Mouse (Mus musculus) 3134 (cell line): ENCODE results near the gene Has3.
"Not testable (repeated sequence)": the region's sequence is repeated elsewhere in the genome, so short reads cannot be mapped to it uniquely, and the experiment has no call there.

Source experiments
- DNase-seq: peaks from one replicate; pipeline ENCODE4 v3.0.0-alpha.2; 2011; ENCODE audit warnings: low spot score; ENCODE audit not compliant: insufficient read length; ENCODE audit errors: extremely low read depth

The Has3 gene

DNA sequence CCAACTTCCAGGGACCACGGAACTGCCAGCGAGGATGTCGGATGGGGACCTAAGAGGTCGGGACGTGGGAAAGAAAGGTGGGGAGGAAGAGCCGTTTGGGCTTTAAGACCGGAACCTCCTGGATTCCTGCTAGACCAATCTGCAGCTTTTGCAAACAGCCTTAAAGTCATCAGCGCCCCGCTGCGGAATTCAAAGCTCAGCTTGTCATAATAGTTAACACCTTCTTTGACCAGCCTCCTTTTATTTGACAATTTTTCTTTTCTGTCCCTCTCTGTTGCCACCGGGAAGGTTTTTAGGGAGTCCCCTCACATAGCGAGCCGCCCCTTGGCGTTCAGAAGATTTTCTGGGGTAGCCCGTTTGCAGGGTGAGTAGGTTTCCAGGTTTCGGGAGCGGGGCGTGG, at the start of gene Has3:
Gene Has3, plus strand, starts transcription at position 192 of the 400 bp plus-strand sequence.
- DNase-seq, result no peak

DNA sequence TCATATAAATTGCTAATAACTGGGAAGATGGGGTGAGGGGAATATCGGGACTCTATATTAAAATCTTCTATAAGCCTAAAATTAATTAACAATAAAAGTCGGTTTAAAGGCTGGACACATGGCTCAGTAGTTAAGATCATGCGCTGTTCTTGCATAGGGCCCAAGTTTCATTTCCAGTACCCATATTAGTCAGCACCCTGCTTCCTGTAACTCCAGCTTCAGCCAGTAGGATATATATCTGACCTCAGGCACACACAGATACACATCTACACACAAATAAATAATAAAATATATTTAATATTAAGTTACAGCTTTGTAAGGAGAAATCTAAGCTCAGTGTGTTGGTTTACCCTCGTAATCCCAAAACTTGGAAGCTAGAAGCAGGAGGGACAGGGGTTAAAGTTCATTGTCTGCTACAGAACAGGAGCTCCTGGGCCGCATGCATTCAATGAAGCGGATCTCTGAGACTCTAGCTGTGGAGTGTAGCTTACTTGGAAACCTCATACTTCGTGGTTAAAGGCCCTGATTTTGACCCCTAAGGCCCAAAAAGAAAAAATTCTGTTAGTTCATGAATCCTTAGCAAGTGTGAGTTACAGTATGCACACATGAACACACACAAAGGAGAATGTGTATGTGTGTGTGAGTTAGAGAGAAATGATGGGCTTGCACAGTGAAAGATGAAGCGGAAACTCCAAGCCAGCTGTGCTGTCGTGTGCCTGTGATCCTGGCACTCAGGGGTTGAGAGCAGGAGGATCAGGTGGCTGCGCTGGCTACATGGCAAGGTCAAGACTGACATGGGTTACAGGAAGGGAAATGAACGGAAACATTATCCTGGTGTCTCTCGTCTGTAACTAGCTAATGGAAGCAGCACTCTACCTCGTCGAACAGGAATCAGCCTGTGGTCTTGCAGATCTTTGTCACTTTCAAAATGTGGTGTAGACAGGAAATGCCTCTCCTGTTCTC, 49.2 kb upstream of the Has3 start:
- no peak for DNase-seq

DNA sequence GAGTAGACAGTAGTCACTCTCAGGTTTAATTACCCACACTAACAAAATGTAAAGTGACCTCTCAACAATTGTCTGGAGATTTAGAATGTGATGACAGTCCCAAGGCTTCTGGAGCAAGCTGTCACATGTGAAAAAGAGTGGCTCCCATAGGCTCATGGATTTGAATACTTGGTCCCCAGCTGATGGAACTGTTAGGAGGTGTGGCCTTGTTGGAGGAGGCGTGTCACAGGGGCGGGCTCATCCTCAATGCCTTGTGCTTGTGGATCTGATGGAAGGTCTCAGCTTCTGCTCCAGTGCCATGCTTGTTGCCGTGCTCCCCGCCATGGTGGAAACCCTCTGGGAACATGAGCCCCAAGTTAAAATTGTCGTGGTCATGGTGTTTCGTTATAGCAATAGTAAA, 41.1 kb upstream of the Has3 start:
- no peak for DNase-seq

DNA sequence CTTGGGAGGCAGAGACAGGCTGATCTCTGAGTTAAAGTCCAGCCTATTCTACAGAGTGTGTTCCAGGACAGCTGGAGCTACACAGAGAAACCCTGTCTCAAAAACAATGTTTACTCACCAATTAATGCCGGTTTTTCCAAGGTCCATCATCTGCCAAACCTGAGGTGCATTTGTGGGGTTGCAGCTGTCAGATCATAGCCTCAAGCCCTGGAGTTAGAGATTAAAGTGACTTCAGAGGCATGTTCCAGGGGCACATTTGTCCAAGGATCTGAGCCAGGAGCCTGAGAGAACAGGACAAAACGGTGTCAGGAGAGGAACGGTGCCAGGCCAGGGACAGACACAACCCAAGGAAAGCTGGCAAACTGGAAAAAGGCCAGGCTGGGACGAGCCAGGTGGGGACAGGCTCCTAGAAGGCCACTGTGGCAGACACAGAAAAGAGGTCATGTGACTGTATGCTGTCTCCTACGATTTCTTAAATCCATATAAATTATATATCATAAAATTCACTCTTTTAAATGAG, 40.5 kb upstream of the Has3 start:
- DNase-seq, result no peak

GRCm38 (mm10) chr8:106834899-106835298, 35.1 kb upstream of the Has3 start:
- DNase-seq, result no peak

- no peak for DNase-seq
Observed at GRCm38 (mm10) chr8:106836525-106836924, 33.5 kb upstream of the Has3 start.

- no peak for DNase-seq
Observed at GRCm38 (mm10) chr8:106838803-106839202, 31.2 kb upstream of the Has3 start.

- DNase-seq, result no peak
Observed at GRCm38 (mm10) chr8:106839209-106840001, 30.6 kb upstream of the Has3 start.

DNA sequence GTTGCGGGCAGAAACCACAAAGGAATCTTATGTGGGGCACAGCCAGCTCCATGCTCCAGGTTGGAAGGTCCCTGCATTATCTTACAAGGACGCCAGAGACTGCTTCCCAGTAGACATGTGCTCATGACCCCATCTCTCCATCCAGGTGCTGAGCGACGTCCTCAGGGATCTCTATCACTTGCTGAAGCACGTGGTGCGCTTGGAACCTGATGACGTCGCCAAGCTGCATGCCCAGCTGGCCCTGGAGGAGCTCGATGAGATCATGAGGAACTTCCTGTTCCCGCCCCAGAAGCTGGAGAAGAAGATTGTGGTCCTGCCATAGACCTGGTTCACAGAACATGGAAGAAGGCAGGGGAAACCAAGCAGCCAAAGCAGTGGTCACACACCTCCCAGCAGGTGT, 20.0 kb upstream of the Has3 start:
- DNase-seq, result no peak

GRCm38 (mm10) chr8:106854534-106855241, 15.4 kb upstream of the Has3 start:
- DNase-seq, result no peak

GRCm38 (mm10) chr8:106855242-106855562, 14.8 kb upstream of the Has3 start:
- DNase-seq, result no peak

- no peak for DNase-seq
Observed at GRCm38 (mm10) chr8:106862845-106863244, 7.2 kb upstream of the Has3 start.

DNA sequence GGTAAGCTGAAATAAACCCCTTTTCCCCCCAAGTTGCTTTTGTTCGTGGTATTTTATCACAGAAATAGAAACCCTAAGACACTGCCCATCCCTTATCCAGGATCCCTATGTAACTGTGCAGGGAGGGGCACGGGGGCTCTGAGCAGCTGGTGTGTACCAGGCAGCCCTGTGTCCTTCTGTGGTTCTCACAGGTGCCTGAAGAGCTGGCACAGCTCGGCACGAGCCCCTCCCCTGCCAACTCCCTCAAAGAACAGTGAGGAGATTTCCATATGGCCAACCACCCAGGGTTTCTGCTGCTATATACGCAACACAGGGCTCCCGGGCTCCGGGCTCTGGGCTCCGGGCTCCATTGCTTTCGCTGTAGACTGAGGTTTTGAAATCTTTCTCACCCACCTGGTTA, 4.7 kb upstream of the Has3 start:
- no peak for DNase-seq

DNA sequence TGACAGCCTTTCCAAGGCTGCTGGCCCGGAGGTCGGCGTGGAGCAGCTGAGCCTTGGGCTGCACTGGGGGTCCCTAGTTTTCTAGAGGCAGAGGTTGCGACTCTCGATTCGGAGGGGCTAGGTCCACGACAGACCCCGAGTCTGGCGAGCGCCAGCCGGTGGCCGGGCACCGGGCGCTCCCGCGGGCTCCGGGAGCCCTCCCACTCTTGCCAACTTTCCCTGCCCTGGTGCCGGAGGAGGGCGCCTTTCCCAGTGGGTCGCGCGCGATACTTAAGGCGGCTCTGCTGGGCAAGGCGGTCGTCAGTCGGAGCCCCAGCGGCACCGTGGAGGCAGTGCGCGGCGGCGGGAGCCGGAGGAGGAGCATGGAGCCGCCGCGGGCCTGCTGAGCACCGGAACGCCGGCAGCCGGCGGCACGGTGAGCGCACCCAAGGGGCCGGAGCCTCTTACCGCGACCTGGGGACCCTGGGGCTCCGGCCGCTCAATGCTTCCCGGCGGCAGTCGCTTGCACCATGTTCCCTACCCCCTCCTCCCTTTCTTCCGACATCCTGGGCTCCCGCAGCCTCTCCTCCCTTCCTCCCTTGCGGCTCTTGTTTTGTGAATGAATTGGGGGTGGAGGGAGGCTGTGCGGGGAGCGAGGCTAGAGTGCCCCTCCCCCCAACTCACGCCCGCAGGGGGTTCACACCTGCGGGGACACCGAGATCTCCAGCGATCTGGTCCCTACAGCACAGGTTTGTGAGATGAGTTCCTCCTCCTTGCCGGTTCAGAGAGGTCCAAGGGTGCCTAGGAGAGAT, 690 bp downstream of the Has3 start:
- no peak for DNase-seq

DNA sequence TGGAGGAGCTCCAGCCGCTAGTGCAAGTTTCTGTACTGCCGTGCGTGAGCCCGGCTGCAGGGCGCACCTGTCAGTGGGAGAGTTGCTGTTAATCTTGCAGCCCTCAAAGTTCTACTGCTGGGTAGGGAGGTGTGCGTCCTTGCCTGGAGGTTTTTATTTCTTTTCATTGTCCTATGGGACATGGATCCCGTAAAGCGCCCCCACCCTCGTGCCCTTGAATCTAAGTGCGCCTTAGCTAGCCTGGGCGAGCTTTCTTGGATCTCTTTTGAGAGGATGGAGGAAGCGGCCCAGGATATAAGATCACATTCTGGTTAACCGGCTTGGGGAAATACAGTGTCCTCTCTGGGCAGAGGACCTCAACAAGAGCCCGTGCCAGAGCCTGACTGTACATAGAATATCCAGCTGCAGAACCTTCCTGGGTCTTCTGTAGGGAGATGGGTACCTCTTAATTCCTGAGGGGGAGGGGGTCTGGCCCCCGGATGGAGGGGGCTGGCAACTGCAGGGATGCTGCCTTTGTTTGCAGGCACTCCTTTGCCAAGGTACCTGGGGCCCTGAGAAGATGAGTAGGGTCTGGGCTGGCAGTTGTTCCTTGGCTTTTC, 1.4 kb downstream of the Has3 start:
- DNase-seq, result no peak

GRCm38 (mm10) chr8:106871931-106872371, 1.9 kb downstream of the Has3 start:
- DNase-seq, result no peak

GRCm38 (mm10) chr8:106872454-106873034, 2.5 kb downstream of the Has3 start:
- no peak for DNase-seq

DNA sequence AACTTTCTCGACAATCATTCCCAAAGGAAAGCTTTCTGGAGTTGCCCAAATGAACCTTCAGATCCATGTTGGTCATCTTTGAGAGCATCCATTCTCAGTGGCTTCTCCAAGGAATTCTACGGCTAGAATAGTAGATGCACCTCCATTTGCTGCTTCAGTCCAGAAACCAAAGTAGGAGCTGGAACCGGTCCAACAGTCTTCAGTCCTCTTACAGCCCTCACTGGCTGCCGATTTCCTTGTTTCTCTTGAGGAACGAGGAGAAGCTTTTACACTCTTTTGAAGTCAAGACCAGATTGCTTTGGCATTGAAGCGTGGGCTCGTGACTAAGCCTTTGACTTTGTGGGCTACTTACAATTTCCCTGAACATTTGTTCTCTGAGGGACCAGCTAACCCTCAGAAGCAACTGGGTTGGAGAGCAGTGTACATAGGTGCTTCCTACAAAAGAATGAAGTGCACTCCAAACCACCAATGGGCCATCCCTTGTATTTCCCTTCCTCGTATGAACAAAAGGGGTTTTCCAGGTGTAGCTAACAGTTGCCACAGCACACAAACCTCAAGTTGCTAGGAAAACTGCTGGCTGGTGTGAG, 10.2 kb downstream of the Has3 start:
- no peak for DNase-seq

- not testable (repeated sequence) for DNase-seq
Observed at GRCm38 (mm10) chr8:106884094-106884493, 14.1 kb downstream of the Has3 start.
